ENCODE assay signal across 18 mouse cellular contexts in genomic region chr4:141948822-141949221, GRCm38 (mm10).
DNase-seq lines count a peak whose midpoint lies in the region; ATAC-seq and TF ChIP-seq lines count a peak whose summit lies in the region.
"Had no signal": no experiment of that assay in that cellular context is flagged by ENCODE, and none has a peak within 500 bp of the region (broad histone marks: within the 10 kb centered on the region; RNA-seq: fewer than 3 reads in every experiment).

No protein-coding gene starts in this region.

- H3K4me3 ChIP-seq in heart, embryonic 15.5 days, result no peak overlapping the region
- no peak overlapping the region for H3K4me3 ChIP-seq in stomach, embryonic 14.5 days (ENCODE audit: low read depth, low read length)
- no peak overlapping the region for H3K4me3 ChIP-seq in liver, postnatal 0 days (ENCODE audit: low read depth, low read length)
- H3K4me3 ChIP-seq: embryonic facial prominence, embryonic 12.5 days; forebrain, embryonic 15.5 days; heart, embryonic 10.5 days; hindbrain, embryonic 15.5 days had no signal

- TF ChIP-seq CTCF in liver, postnatal 0 days (IDR thresholded peaks at IDR 0.05; ENCODE audit: low read depth), result no peak

- H3K4me1 ChIP-seq in heart, embryonic 15.5 days (replicated peaks), result peaks cover 23% of the 10 kb centered on the region
- peaks cover 23% of the 10 kb centered on the region; the same call in 1 of the 2 replicates for H3K4me1 ChIP-seq in stomach, embryonic 14.5 days (ENCODE audit: control insufficient read depth, insufficient read depth, low read length)
- peaks cover 7% of the 10 kb centered on the region for H3K4me1 ChIP-seq in liver, postnatal 0 days (ENCODE audit: insufficient read depth)

- WGBS in heart, embryonic 15.5 days, result 77% methylated on average over 3 of the region's 3 CpGs
- 82% methylated on average over 3 of the region's 3 CpGs for whole genome bisulfite sequencing in stomach, embryonic 14.5 days
- 79% methylated on average over 3 of the region's 3 CpGs for WGBS in liver, postnatal 0 days (ENCODE audit: insufficient replicate concordance)

- H3K4me2 ChIP-seq in heart, embryonic 15.5 days, result no peak overlapping the region
- H3K4me2 ChIP-seq in stomach, embryonic 14.5 days (replicated peaks; ENCODE audit: low read depth, low read length), result 0 out of 2 replicates have a peak overlapping the region, but pooled peaks have one; percentile 10
- no peak overlapping the region for H3K4me2 ChIP-seq in liver, postnatal 0 days (ENCODE audit: low read depth, low read length)
- H3K4me2 ChIP-seq: embryonic facial prominence, embryonic 12.5 days; forebrain, embryonic 15.5 days; hindbrain, embryonic 15.5 days had no signal

- no peaks in the 10 kb centered on the region for H3K36me3 ChIP-seq in heart, embryonic 15.5 days
- no peaks in the 10 kb centered on the region for H3K36me3 ChIP-seq in stomach, embryonic 14.5 days (ENCODE audit: control insufficient read depth, insufficient read depth, low read length)
- H3K36me3 ChIP-seq in liver, postnatal 0 days (replicated peaks; ENCODE audit: insufficient read depth, low read length), result no peaks in the 10 kb centered on the region
- H3K36me3 ChIP-seq: embryonic facial prominence, embryonic 12.5 days; forebrain, embryonic 15.5 days; hindbrain, embryonic 15.5 days had no signal

- H3K27ac ChIP-seq in heart, embryonic 15.5 days, result 0 out of 2 replicates have a peak overlapping the region, but pooled peaks have one; percentile 15
- peak overlapping the region; percentile 48; the same call in 1 of the 2 replicates for H3K27ac ChIP-seq in stomach, embryonic 14.5 days (ENCODE audit: low read length)
- H3K27ac ChIP-seq in liver, postnatal 0 days (ENCODE audit: low read depth), result no peak overlapping the region
- H3K27ac ChIP-seq: embryonic facial prominence, embryonic 12.5 days; forebrain, embryonic 15.5 days; heart, embryonic 10.5 days; hindbrain, embryonic 15.5 days had no signal

- H3K9ac ChIP-seq in heart, embryonic 15.5 days, result no peak overlapping the region
- H3K9ac ChIP-seq in stomach, embryonic 14.5 days (replicated peaks; ENCODE audit: low read depth, low read length), result no peak overlapping the region
- no peak overlapping the region for H3K9ac ChIP-seq in liver, postnatal 0 days (replicated peaks)
- H3K9ac ChIP-seq: embryonic facial prominence, embryonic 12.5 days; forebrain, embryonic 15.5 days; hindbrain, embryonic 15.5 days had no signal

- TF ChIP-seq EP300 in liver, postnatal 0 days (IDR thresholded peaks at IDR 0.05; ENCODE audit: low read depth), result no peak

- H3K27me3 ChIP-seq in heart, embryonic 15.5 days, result no peaks in the 10 kb centered on the region
- H3K27me3 ChIP-seq in stomach, embryonic 14.5 days (ENCODE audit: control insufficient read depth, insufficient read depth, low read length), result no peaks in the 10 kb centered on the region
- H3K27me3 ChIP-seq in liver, postnatal 0 days (ENCODE audit: insufficient read depth, low read length), result no peaks in the 10 kb centered on the region
- H3K27me3 ChIP-seq: embryonic facial prominence, embryonic 12.5 days; hindbrain, embryonic 15.5 days had no signal

- DNase-seq in heart, postnatal 4 days, result no peak
- DNase-seq in layer of hippocampus, adult 9-11 months, result peak; percentile 31
- no peak for DNase-seq in layer of hippocampus, postnatal 10 days (ENCODE audit: low spot score in 2 of 2)
- DNase-seq in brain, adult 2 months (ENCODE audit: low read depth, low spot score), result peak; percentile 33
- no peak for DNase-seq in retina, postnatal 1 day
- no peak for DNase-seq in liver, postnatal 0 days
- DNase-seq: adrenal gland, adult 8-10 months; adrenal gland, postnatal 36 days; cerebellum, adult 11 months; cerebellum, adult 9-10 months; cerebellum, postnatal 25 days; gastrocnemius, postnatal 14 days had no signal

- no peak for ATAC-seq in heart, embryonic 15.5 days (replicated peaks; ENCODE audit: insufficient number of reproducible peaks, insufficient read depth, low FRiP score, low read depth)
- no peak for ATAC-seq in stomach, embryonic 14.5 days (ENCODE audit: insufficient number of reproducible peaks, insufficient read depth, low FRiP score, low read depth)
- ATAC-seq in liver, postnatal 0 days, result no peak

- H3K9me3 ChIP-seq in heart, embryonic 15.5 days (replicated peaks), result no peaks in the 10 kb centered on the region
- no peaks in the 10 kb centered on the region for H3K9me3 ChIP-seq in stomach, embryonic 14.5 days (ENCODE audit: control insufficient read depth, low read depth, low read length)
- no peaks in the 10 kb centered on the region for H3K9me3 ChIP-seq in liver, postnatal 0 days (ENCODE audit: low read length)
- H3K9me3 ChIP-seq: embryonic facial prominence, embryonic 12.5 days; forebrain, embryonic 15.5 days; hindbrain, embryonic 15.5 days had no signal

Comparison
In these comparisons a context has a peak if more than half of its experiments do, and no peak if none do; other contexts are left out.
1. DNase-seq: peak in layer of hippocampus, adult 9-11 months (single experiment) and brain, adult 2 months (single experiment); none in heart, postnatal 4 days (single experiment), layer of hippocampus, postnatal 10 days (0 of 2), retina, postnatal 1 day (single experiment) and liver, postnatal 0 days (single experiment).